30 mouse cellular contexts compared by ENCODE assay signal in genomic region chr19:37093181-37093580, GRCm38 (mm10).
DNase-seq lines count a peak whose midpoint lies in the region; ATAC-seq and TF ChIP-seq lines count a peak whose summit lies in the region.
"Had no signal": no experiment of that assay in that cellular context is flagged by ENCODE, and none has a peak within 500 bp of the region (broad histone marks: within the 10 kb centered on the region; RNA-seq: fewer than 3 reads in every experiment).

No protein-coding gene starts in this region.

- H3K4me3 ChIP-seq in kidney, embryonic 14.5 days (ENCODE audit: low read length), result no peak overlapping the region
- no peak overlapping the region for H3K4me3 ChIP-seq in liver, adult 2 months (ENCODE audit: insufficient read depth, low read depth, low read length)
- no peak overlapping the region for H3K4me3 ChIP-seq in liver, postnatal 0 days (ENCODE audit: low read depth, low read length)
- H3K4me3 ChIP-seq: embryonic facial prominence, embryonic 10.5 days; embryonic facial prominence, embryonic 15.5 days; forebrain, embryonic 13.5 days; heart, embryonic 10.5 days; limb, embryonic 13.5 days; liver, embryonic 12.5 days; megakaryocyte, embryonic 14.5 days; midbrain, embryonic 12.5 days had no signal

- H3K4me1 ChIP-seq in kidney, embryonic 14.5 days (ENCODE audit: control insufficient read depth, insufficient read depth, low read length), result no peaks in the 10 kb centered on the region
- no peaks in the 10 kb centered on the region for H3K4me1 ChIP-seq in liver, adult 2 months (ENCODE audit: control insufficient read depth, insufficient read depth, low read length)
- no peaks in the 10 kb centered on the region for H3K4me1 ChIP-seq in liver, postnatal 0 days (ENCODE audit: insufficient read depth)
- H3K4me1 ChIP-seq: embryonic facial prominence, embryonic 15.5 days; liver, embryonic 12.5 days; megakaryocyte, embryonic 14.5 days had no signal

- no peak for TF ChIP-seq CTCF in liver, adult 2 months (IDR thresholded peaks at IDR 0.05; ENCODE audit: low read depth, low read length)
- TF ChIP-seq CTCF in liver, postnatal 0 days (IDR thresholded peaks at IDR 0.05; ENCODE audit: low read depth), result no peak

- DNase-seq in heart, adult 11 months, result peak; percentile 82
- no peak for DNase-seq in heart, postnatal 10 days
- DNase-seq in kidney, adult 11 months, result peak; percentile 28
- DNase-seq in liver, adult 2 months (ENCODE audit: extremely low read depth, low read depth, low spot score), result peak; percentile 18
- no peak for DNase-seq in liver, postnatal 0 days
- no peak for DNase-seq in spleen, postnatal 10 days (ENCODE audit: low spot score in 2 of 2)
- DNase-seq: adrenal gland, postnatal 10 days; cerebellum, adult 8-10 months; cerebellum, postnatal 25 days; gastrocnemius, postnatal 25 days; heart, postnatal 14 days; lung, adult 18-20 months; lung, postnatal 4 days; retina, postnatal 1 day; right cerebral cortex, postnatal 25 days; spleen, adult 18-20 months; thymus, adult 2 months; thymus, postnatal 36 days had no signal

- no peaks in the 10 kb centered on the region for H3K9me3 ChIP-seq in kidney, embryonic 14.5 days (ENCODE audit: control insufficient read depth, low read length)
- H3K9me3 ChIP-seq in liver, postnatal 0 days (ENCODE audit: low read length), result no peaks in the 10 kb centered on the region
- H3K9me3 ChIP-seq: embryonic facial prominence, embryonic 10.5 days; embryonic facial prominence, embryonic 15.5 days; forebrain, embryonic 13.5 days; heart, embryonic 10.5 days; limb, embryonic 13.5 days; liver, embryonic 12.5 days; megakaryocyte, embryonic 14.5 days; midbrain, embryonic 12.5 days had no signal

- H3K27ac ChIP-seq in kidney, embryonic 14.5 days (ENCODE audit: low read depth, low read length), result no peak overlapping the region
- no peak overlapping the region for H3K27ac ChIP-seq in liver, adult 2 months (replicated peaks; ENCODE audit: insufficient read depth, low read depth, low read length)
- H3K27ac ChIP-seq in liver, postnatal 0 days (ENCODE audit: low read depth), result no peak overlapping the region
- H3K27ac ChIP-seq: embryonic facial prominence, embryonic 10.5 days; embryonic facial prominence, embryonic 15.5 days; forebrain, embryonic 13.5 days; heart, embryonic 10.5 days; limb, embryonic 13.5 days; liver, embryonic 12.5 days; midbrain, embryonic 12.5 days had no signal

- H3K9ac ChIP-seq in kidney, embryonic 14.5 days (ENCODE audit: low read depth, low read length), result no peak overlapping the region
- H3K9ac ChIP-seq in liver, adult 2 months (ENCODE audit: low read depth, low read length), result no peak overlapping the region
- no peak overlapping the region for H3K9ac ChIP-seq in liver, postnatal 0 days (replicated peaks)
- H3K9ac ChIP-seq: embryonic facial prominence, embryonic 15.5 days; forebrain, embryonic 13.5 days; limb, embryonic 13.5 days; liver, embryonic 12.5 days; midbrain, embryonic 12.5 days had no signal

- H3K79me2 ChIP-seq in liver, adult 2 months (ENCODE audit: control insufficient read depth, insufficient read depth, low read length), result no peaks in the 10 kb centered on the region

- 94% methylated on average over 3 of the region's 3 CpGs for WGBS in kidney, embryonic 14.5 days
- 74% methylated on average over 3 of the region's 3 CpGs for WGBS in liver, adult 2 months
- WGBS in liver, postnatal 0 days (ENCODE audit: insufficient replicate concordance), result 79% methylated on average over 3 of the region's 3 CpGs

- intact Hi-C loops in heart, postnatal 10 days (cut with DNase I), result no loop called here

- no peaks in the 10 kb centered on the region for H3K36me3 ChIP-seq in kidney, embryonic 14.5 days (ENCODE audit: control insufficient read depth, insufficient read depth, low read length)
- peaks cover 2% of the 10 kb centered on the region for H3K36me3 ChIP-seq in liver, adult 2 months (ENCODE audit: control insufficient read depth, insufficient read depth, low read length)
- no peaks in the 10 kb centered on the region for H3K36me3 ChIP-seq in liver, postnatal 0 days (replicated peaks; ENCODE audit: insufficient read depth, low read length)
- H3K36me3 ChIP-seq: embryonic facial prominence, embryonic 10.5 days; embryonic facial prominence, embryonic 15.5 days; heart, embryonic 10.5 days; limb, embryonic 13.5 days; liver, embryonic 12.5 days; midbrain, embryonic 12.5 days had no signal

- H3K27me3 ChIP-seq in kidney, embryonic 14.5 days (ENCODE audit: control insufficient read depth, insufficient read depth, low read length), result no peaks in the 10 kb centered on the region
- no peaks in the 10 kb centered on the region for H3K27me3 ChIP-seq in liver, adult 2 months (ENCODE audit: control insufficient read depth, insufficient read depth, low read length)
- H3K27me3 ChIP-seq in liver, postnatal 0 days (ENCODE audit: insufficient read depth, low read length), result no peaks in the 10 kb centered on the region
- H3K27me3 ChIP-seq: embryonic facial prominence, embryonic 15.5 days; forebrain, embryonic 13.5 days; limb, embryonic 13.5 days; liver, embryonic 12.5 days; midbrain, embryonic 12.5 days; Patski had no signal

- no peak for TF ChIP-seq EP300 in liver, postnatal 0 days (IDR thresholded peaks at IDR 0.05; ENCODE audit: low read depth)

- no peak for TF ChIP-seq POLR2A in liver, adult 2 months (IDR thresholded peaks at IDR 0.05; ENCODE audit: extremely low read depth, insufficient read depth, low read length)

- ATAC-seq in kidney, embryonic 14.5 days (ENCODE audit: low FRiP score, low TSS enrichment), result no peak
- no peak for ATAC-seq in liver, postnatal 0 days
- ATAC-seq: forebrain, embryonic 13.5 days; hindbrain, embryonic 16.5 days; liver, embryonic 12.5 days; lung, postnatal 0 days; Patski had no signal

- no peak overlapping the region for H3K4me2 ChIP-seq in kidney, embryonic 14.5 days (replicated peaks; ENCODE audit: low read depth, low read length)
- H3K4me2 ChIP-seq in liver, postnatal 0 days (ENCODE audit: low read depth, low read length), result no peak overlapping the region
- H3K4me2 ChIP-seq: embryonic facial prominence, embryonic 15.5 days; forebrain, embryonic 13.5 days; limb, embryonic 13.5 days; liver, embryonic 12.5 days; midbrain, embryonic 12.5 days had no signal

Comparison
In these comparisons a context has a peak if more than half of its experiments do, and no peak if none do; other contexts are left out.
1. DNase-seq: peak in heart, adult 11 months (single experiment), kidney, adult 11 months (single experiment) and liver, adult 2 months (single experiment); none in heart, postnatal 10 days (0 of 2), liver, postnatal 0 days (single experiment) and spleen, postnatal 10 days (0 of 2).